Comparison of ENCODE assay signal across 8 mouse cellular contexts in the genomic region with DNA sequence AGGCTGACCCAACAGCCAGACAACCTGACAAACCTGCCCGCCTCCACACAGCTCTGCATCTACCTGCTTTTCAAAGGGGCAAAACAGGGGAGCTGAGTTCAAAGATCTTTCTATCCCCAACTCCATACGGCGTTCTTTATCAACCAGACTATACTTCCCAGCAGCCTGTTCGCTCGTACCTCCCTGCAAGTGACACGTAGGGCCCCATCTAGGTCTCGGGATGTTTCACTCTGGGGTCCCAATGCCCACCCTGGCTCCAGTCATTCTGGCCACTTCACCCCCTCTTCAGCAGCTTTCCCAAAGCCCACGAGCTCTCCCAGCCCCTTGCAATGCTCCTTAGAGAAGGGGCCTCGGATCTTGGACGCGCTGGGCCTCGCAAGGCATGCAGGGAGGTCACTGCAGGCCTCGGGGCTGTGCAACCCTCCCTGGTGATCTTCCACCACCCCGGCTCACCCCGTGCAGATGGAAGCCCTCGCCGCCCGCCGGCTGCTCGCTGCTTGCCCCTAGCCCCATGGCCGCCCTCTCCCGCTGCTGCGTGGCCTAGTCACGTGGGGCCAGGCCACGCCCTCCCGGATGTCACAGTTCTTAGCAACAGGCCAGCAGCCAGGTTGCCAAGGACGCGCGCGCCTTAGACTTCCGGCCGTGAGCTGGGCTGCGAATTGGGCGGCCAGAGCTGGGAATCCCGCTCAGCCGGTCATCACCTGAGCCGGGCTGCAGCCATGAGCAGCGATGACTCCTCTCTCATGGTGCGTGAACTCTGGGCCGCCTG. TPM values are rescaled to one million over a fixed set of nuclear protein-coding genes. Genes with fewer than 3 reads are reported as not detected.
DNase-seq lines count a peak whose midpoint lies in the region; ATAC-seq and TF ChIP-seq lines count a peak whose summit lies in the region.

A gene (minus strand): TSS at position 561 of the 769 bp plus-strand sequence.
A gene (plus strand): TSS at position 602 of the 769 bp plus-strand sequence.

- DNase-seq in A20 (ENCODE audit: low read depth, low spot score): peak; percentile 94
- peak; percentile 90 to 93 for DNase-seq in heart, adult 9 months (ENCODE audit: low spot score in 2 of 2)
- peak; percentile 69 to 84 for DNase-seq in monocyte, adult 2 months (ENCODE audit: low read depth in 1 of 2, low spot score in 2 of 2)
- peak; percentile 87 to 89 for DNase-seq in spleen, postnatal 36 days (ENCODE audit: low spot score in 2 of 2)

- peaks cover 22% of the 10 kb centered on the region for H3K4me1 ChIP-seq in bone marrow macrophage, adult 2 months (ENCODE audit: control insufficient read depth, insufficient read depth, low read length)
- no peaks in the 10 kb centered on the region for H3K4me1 ChIP-seq in embryonic fibroblast, embryonic 13.5 days (ENCODE audit: control insufficient read depth, insufficient read depth, low read length)
- H3K4me1 ChIP-seq in kidney, embryonic 14.5 days (ENCODE audit: control insufficient read depth, insufficient read depth, low read length): peaks cover 9% of the 10 kb centered on the region; the same call in 1 of the 2 replicates
- peaks cover 22% of the 10 kb centered on the region for H3K4me1 ChIP-seq in limb, embryonic 15.5 days

- peak within 1 kb of the TSS; percentile 85 for H3K4me2 ChIP-seq in kidney, embryonic 14.5 days (replicated peaks; ENCODE audit: low read depth, low read length)
- H3K4me2 ChIP-seq in limb, embryonic 15.5 days: peak within 1 kb of the TSS; percentile 89

- peak within 1 kb of the TSS; percentile 78 for H3K9ac ChIP-seq in kidney, embryonic 14.5 days (ENCODE audit: low read depth, low read length)
- H3K9ac ChIP-seq in limb, embryonic 15.5 days: peak within 1 kb of the TSS; percentile 75

- no peak for TF ChIP-seq CTCF in bone marrow macrophage, adult 2 months (IDR thresholded peaks at IDR 0.05; ENCODE audit: low read depth, low read length)
- no peak for TF ChIP-seq CTCF in embryonic fibroblast, embryonic 13.5 days (IDR thresholded peaks at IDR 0.05; ENCODE audit: borderline replicate concordance, insufficient read depth, low read length)

- TF ChIP-seq POLR2A in bone marrow macrophage, adult 2 months (IDR thresholded peaks at IDR 0.05; ENCODE audit: borderline replicate concordance, low read depth, low read length): peak; percentile 43; the same call in 1 of the 2 replicates
- peak; percentile 90 for TF ChIP-seq POLR2A in embryonic fibroblast, embryonic 13.5 days (IDR thresholded peaks at IDR 0.05; ENCODE audit: low read depth, low read length)

- no peaks in the 10 kb centered on the region for H3K36me3 ChIP-seq in kidney, embryonic 14.5 days (ENCODE audit: control insufficient read depth, insufficient read depth, low read length)
- peaks cover 6% of the 10 kb centered on the region for H3K36me3 ChIP-seq in limb, embryonic 15.5 days

- WGBS in kidney, embryonic 14.5 days: 5% methylated on average over 40 of the region's 40 CpGs
- WGBS in limb, embryonic 15.5 days: under 1% methylated on average over 40 of the region's 40 CpGs

- peak within 1 kb of the TSS; percentile 87 for H3K4me3 ChIP-seq in bone marrow macrophage, adult 2 months (ENCODE audit: insufficient read depth, low read length)
- H3K4me3 ChIP-seq in embryonic fibroblast, embryonic 13.5 days (ENCODE audit: insufficient read depth, low read length): peak within 1 kb of the TSS; percentile 92
- peak within 1 kb of the TSS; percentile 59 for H3K4me3 ChIP-seq in kidney, embryonic 14.5 days (ENCODE audit: low read length)
- H3K4me3 ChIP-seq in limb, embryonic 15.5 days: peak within 1 kb of the TSS; percentile 83

- H3K27me3 ChIP-seq in kidney, embryonic 14.5 days (ENCODE audit: control insufficient read depth, insufficient read depth, low read length): no peaks in the 10 kb centered on the region
- H3K27me3 ChIP-seq in limb, embryonic 15.5 days: no peaks in the 10 kb centered on the region

- peak within 1 kb of the TSS; percentile 54 for H3K27ac ChIP-seq in bone marrow macrophage, adult 2 months (ENCODE audit: insufficient read depth, low read depth, low read length)
- H3K27ac ChIP-seq in embryonic fibroblast, embryonic 13.5 days (ENCODE audit: insufficient read depth, low read length): no peak within 1 kb of the TSS; the same call in 1 of the 2 replicates
- peak within 1 kb of the TSS; percentile 44; the same call in 1 of the 2 replicates for H3K27ac ChIP-seq in kidney, embryonic 14.5 days (ENCODE audit: low read depth, low read length)
- peak within 1 kb of the TSS; percentile 80 for H3K27ac ChIP-seq in limb, embryonic 15.5 days

- ATAC-seq in kidney, embryonic 14.5 days (ENCODE audit: low FRiP score, low TSS enrichment): peak; percentile 96
- ATAC-seq in limb, embryonic 15.5 days (ENCODE audit: insufficient number of reproducible peaks, low FRiP score, low TSS enrichment, low read depth): peak; percentile 86

- no peaks in the 10 kb centered on the region for H3K9me3 ChIP-seq in kidney, embryonic 14.5 days (ENCODE audit: control insufficient read depth, low read length)
- H3K9me3 ChIP-seq in limb, embryonic 15.5 days: no peaks in the 10 kb centered on the region

RNA-seq across cellular contexts. Expression of the first gene that starts in this region (rescaled TPM):
- 8.9 and 9.0 TPM in 2 replicates for polyA plus RNA-seq in bone marrow macrophage, adult 2 months (2012; ENCODE audit: insufficient read depth, insufficient read length, missing spikeins)
- polyA plus RNA-seq in embryonic fibroblast, embryonic 13.5 days (2011; ENCODE audit: insufficient read length, low read depth, missing spikeins): 7.4 and 10.5 TPM in 2 replicates
- 17.8 and 22.1 TPM in 2 replicates for polyA plus RNA-seq in kidney, embryonic 14.5 days (2014; fragmentation: Nextera tagmentation; extraction: Ambion mirVana)
- 35.5 and 35.8 TPM in 2 replicates for polyA plus RNA-seq in limb, embryonic 15.5 days (2015; fragmentation: Nextera tagmentation; extraction: Ambion mirVana)

RNA-seq across cellular contexts. Expression of the second gene that starts in this region (rescaled TPM):
- 0.20 and 0.27 TPM in 2 replicates for polyA plus RNA-seq in bone marrow macrophage, adult 2 months (2012; ENCODE audit: insufficient read depth, insufficient read length, missing spikeins)
- polyA plus RNA-seq in embryonic fibroblast, embryonic 13.5 days (2011; ENCODE audit: insufficient read length, low read depth, missing spikeins): not detected in 2 replicates
- polyA plus RNA-seq in kidney, embryonic 14.5 days (2014; fragmentation: Nextera tagmentation; extraction: Ambion mirVana): 0.06 and 0.19 TPM in 2 replicates
- 0.09 and 0.13 TPM in 2 replicates for polyA plus RNA-seq in limb, embryonic 15.5 days (2015; fragmentation: Nextera tagmentation; extraction: Ambion mirVana)
